Mouse (Mus musculus) midbrain, embryonic 16.5 days (tissue): ENCODE measurements around the gene Rassf2. TPM values are rescaled to one million over a fixed set of nuclear protein-coding genes. Genes with fewer than 3 reads are reported as not detected.

Source experiments
- ATAC-seq: fragments of 200-750 bp; cut with Nextera tagmentation; 2 replicates; pipeline ENCODE4 v1.8.0; 2017; ENCODE audit warnings: moderate TSS enrichment
- H3K27ac ChIP-seq: fragments of 300-500 bp; sonication (generic); 2 replicates; pipeline ENCODE4 v1.5.1; 2014; ENCODE audit warnings: mild to moderate bottlenecking, low read length, mixed read lengths
- H3K27me3 ChIP-seq: fragments of 300-500 bp; sonication (generic); 2 replicates; pipeline ENCODE4 v1.6.1; 2014; ENCODE audit warnings: low read depth, low read length, mixed read lengths; ENCODE audit not compliant: control insufficient read depth, insufficient read depth
- H3K36me3 ChIP-seq: fragments of 300-500 bp; sonication (generic); 2 replicates; pipeline ENCODE4 v1.6.1; 2014; ENCODE audit warnings: mild to moderate bottlenecking, low read length, moderate library complexity, mixed read lengths; ENCODE audit not compliant: control insufficient read depth, insufficient read depth
- H3K4me1 ChIP-seq: fragments of 300-500 bp; sonication (generic); 2 replicates; pipeline ENCODE4 v1.6.1; 2014; ENCODE audit warnings: mild to moderate bottlenecking, low read length, mixed read lengths; ENCODE audit not compliant: control insufficient read depth, insufficient read depth
- H3K4me2 ChIP-seq: fragments of 300-500 bp; sonication (generic); 2 replicates; pipeline ENCODE4 v1.6.1; 2014; ENCODE audit warnings: mild to moderate bottlenecking, low read length, mixed read lengths
- H3K4me3 ChIP-seq: fragments of 300-500 bp; sonication (generic); 2 replicates; pipeline ENCODE4 v1.5.1; 2014; ENCODE audit warnings: low read depth, mild to moderate bottlenecking, low read length, moderate library complexity, mixed read lengths
- H3K9ac ChIP-seq: fragments of 300-500 bp; sonication (generic); 2 replicates; pipeline ENCODE4 v1.6.1; 2014; ENCODE audit warnings: low read depth, low read length, mixed read lengths
- H3K9me3 ChIP-seq: fragments of 300-500 bp; sonication (generic); replicated peaks from 2 replicates; pipeline ENCODE4 v1.6.1; 2014; ENCODE audit warnings: mild to moderate bottlenecking, low read length, mixed read lengths; ENCODE audit not compliant: control insufficient read depth, poor library complexity, severe bottlenecking
- whole genome bisulfite sequencing: fragments of 180-500 bp; shearing (Covaris S2); extraction: QIAGEN DNeasy Blood & Tissue Kit; methylation state at CpG from one replicate; pipeline ENCODE4 v1.1.7; 2014; 5-methylcytosine and 5-hydroxymethylcytosine counted together
- polyA plus RNA-seq: library from polyadenylated mRNA; unstranded; fragments of >200 nt; fragmentation: Nextera tagmentation; extraction: Ambion mirVana; gene quantifications from 2 replicates; pipeline ENCODE4 v1.2.1, GENCODE M21; 2015

The Rassf2 gene
- polyA plus RNA-seq, 1 experiment from 2014 or later: 28.9 TPM

GRCm38 (mm10) chr2:131948916-131949639, 81.0 kb downstream of the Rassf2 start:
- H3K9ac ChIP-seq: no peak overlapping the region
- ATAC-seq: no peak
- H3K4me3 ChIP-seq: no peak overlapping the region
- H3K27me3 ChIP-seq: peaks cover 13% of the 10 kb centered on the region
- no peaks in the 10 kb centered on the region for H3K9me3 ChIP-seq
- H3K4me2 ChIP-seq: no peak overlapping the region
- 76% methylated on average over 11 of the region's 11 CpGs for WGBS
- no peak overlapping the region for H3K27ac ChIP-seq
- H3K4me1 ChIP-seq: peaks cover 4% of the 10 kb centered on the region; the same call in 1 of the 2 replicates
- no peaks in the 10 kb centered on the region for H3K36me3 ChIP-seq

DNA sequence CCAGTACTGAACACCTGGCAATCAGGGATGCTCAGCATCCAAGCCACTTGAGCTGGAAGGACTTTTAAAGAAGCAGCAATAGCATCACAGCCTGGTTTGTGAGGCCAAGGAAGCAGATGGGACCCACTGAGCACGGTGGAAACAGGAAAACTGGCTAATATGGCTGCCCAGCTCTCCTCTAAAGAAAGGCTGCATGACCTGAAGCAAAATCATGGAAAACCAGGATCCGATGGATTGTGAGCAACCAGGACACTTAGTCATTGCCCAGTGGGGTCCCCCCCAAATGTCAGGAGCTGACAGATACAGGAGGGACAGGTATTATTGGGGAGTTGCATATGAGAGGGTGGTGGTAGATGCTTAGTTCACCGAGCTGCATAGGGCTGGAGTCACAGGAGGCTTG, 81.9 kb downstream of the Rassf2 start:
- peaks cover 6% of the 10 kb centered on the region; the same call in 1 of the 2 replicates for H3K27me3 ChIP-seq
- no peak overlapping the region for H3K27ac ChIP-seq
- H3K4me3 ChIP-seq: no peak overlapping the region
- no peaks in the 10 kb centered on the region for H3K9me3 ChIP-seq
- 85% methylated on average over 3 of the region's 3 CpGs for WGBS
- no peaks in the 10 kb centered on the region for H3K36me3 ChIP-seq
- no peak for ATAC-seq
- no peak overlapping the region for H3K9ac ChIP-seq
- peaks cover 3% of the 10 kb centered on the region; the same call in 1 of the 2 replicates for H3K4me1 ChIP-seq
- no peak overlapping the region for H3K4me2 ChIP-seq

- H3K4me1 ChIP-seq: no peaks in the 10 kb centered on the region
- no peak overlapping the region for H3K4me2 ChIP-seq
- no peaks in the 10 kb centered on the region for H3K27me3 ChIP-seq
- H3K36me3 ChIP-seq: no peaks in the 10 kb centered on the region
- H3K9me3 ChIP-seq: no peaks in the 10 kb centered on the region
- ATAC-seq: no peak
- 93% methylated on average over 16 of the region's 16 CpGs for WGBS
- no peak overlapping the region for H3K9ac ChIP-seq
- H3K4me3 ChIP-seq: no peak overlapping the region
- no peak overlapping the region for H3K27ac ChIP-seq
Measured at GRCm38 (mm10) chr2:131946351-131946750, 83.7 kb downstream of the Rassf2 start.

GRCm38 (mm10) chr2:131945765-131946164, 84.3 kb downstream of the Rassf2 start:
- WGBS: 87% methylated on average over 6 of the region's 6 CpGs
- H3K27me3 ChIP-seq: no peaks in the 10 kb centered on the region

GRCm38 (mm10) chr2:131945225-131945624, 84.8 kb downstream of the Rassf2 start:
- H3K27ac ChIP-seq: no peak overlapping the region
- H3K27me3 ChIP-seq: no peaks in the 10 kb centered on the region
- H3K36me3 ChIP-seq: no peaks in the 10 kb centered on the region
- H3K9me3 ChIP-seq: no peaks in the 10 kb centered on the region
- 82% methylated on average over 8 of the region's 8 CpGs for WGBS
- ATAC-seq: no peak
- no peaks in the 10 kb centered on the region for H3K4me1 ChIP-seq
- H3K4me3 ChIP-seq: no peak overlapping the region
- no peak overlapping the region for H3K9ac ChIP-seq
- no peak overlapping the region for H3K4me2 ChIP-seq

More at GRCm38 (mm10) chr2:131945765-131946164, 84.3 kb downstream of the Rassf2 start:
- H3K4me2 ChIP-seq: no peak overlapping the region
- H3K9me3 ChIP-seq: no peaks in the 10 kb centered on the region
- H3K4me3 ChIP-seq: no peak overlapping the region
- H3K4me1 ChIP-seq: no peaks in the 10 kb centered on the region
- no peak for ATAC-seq
- no peak overlapping the region for H3K27ac ChIP-seq
- no peaks in the 10 kb centered on the region for H3K36me3 ChIP-seq
- no peak overlapping the region for H3K9ac ChIP-seq

- Histone ChIP-seq H3K36me3 (no peaks in the 10 kb centered on the region), H3K4me1 (no peaks in the 10 kb centered on the region), H3K9me3 (no peaks in the 10 kb centered on the region), H3K4me2 (no peak overlapping the region), H3K27ac (no peak overlapping the region), H3K4me3 (no peak overlapping the region), H3K27me3 (no peaks in the 10 kb centered on the region), H3K9ac (no peak overlapping the region)
- ATAC-seq: no peak
- WGBS: 33% methylated on average over 1 of the region's 1 CpGs
Measured at GRCm38 (mm10) chr2:131944370-131944769, 85.7 kb downstream of the Rassf2 start.

DNA sequence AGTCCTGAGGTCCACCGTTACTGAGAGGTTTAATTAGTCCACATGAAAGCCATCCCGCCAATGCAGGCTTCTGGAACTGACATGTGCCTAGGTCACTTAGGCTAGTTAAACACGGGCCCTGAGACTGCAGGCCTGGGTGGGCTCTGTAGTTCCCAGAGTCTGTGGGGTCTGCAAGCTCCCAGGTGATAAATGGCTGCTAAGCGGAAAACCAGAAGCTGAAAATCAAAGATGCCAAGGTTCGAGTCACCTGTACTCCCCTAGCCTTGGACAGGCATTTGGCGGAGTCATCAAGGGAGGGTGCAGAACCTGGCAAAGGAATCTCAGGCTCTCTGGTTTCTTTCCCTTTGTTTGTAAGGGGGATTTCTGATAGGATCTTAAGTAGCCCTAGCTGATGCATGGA, 88.6 kb downstream of the Rassf2 start:
- no peak for ATAC-seq
- 85% methylated on average over 6 of the region's 6 CpGs for WGBS
- H3K4me3 ChIP-seq: no peak overlapping the region
- H3K36me3 ChIP-seq: peaks cover 10% of the 10 kb centered on the region
- no peak overlapping the region for H3K4me2 ChIP-seq
- no peak overlapping the region for H3K9ac ChIP-seq
- H3K9me3 ChIP-seq: no peaks in the 10 kb centered on the region
- H3K27me3 ChIP-seq: no peaks in the 10 kb centered on the region
- H3K27ac ChIP-seq: no peak overlapping the region
- no peaks in the 10 kb centered on the region for H3K4me1 ChIP-seq

DNA sequence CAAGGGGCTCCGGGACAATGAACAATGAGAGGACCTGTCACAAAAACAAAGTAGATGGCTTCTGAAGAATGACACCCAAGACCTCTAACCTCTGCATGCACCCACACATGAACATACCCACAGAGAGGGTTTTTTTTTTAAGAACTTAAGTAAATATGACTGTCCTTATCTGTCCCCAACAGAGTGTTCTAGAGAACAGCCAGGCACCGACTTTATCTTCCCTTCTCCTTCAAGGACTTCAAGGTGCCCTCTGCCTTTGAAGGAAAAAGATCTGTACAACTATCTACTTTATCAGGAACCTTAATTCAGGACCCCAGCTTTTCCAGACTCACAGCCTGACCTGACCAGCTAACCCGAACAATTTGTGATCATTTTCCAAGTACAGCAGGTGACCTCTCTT, 89.6 kb downstream of the Rassf2 start:
- no peak for ATAC-seq
- 88% methylated on average over 3 of the region's 3 CpGs for whole genome bisulfite sequencing
- peaks cover 13% of the 10 kb centered on the region for H3K36me3 ChIP-seq
- H3K4me3 ChIP-seq: no peak overlapping the region
- no peaks in the 10 kb centered on the region for H3K4me1 ChIP-seq
- H3K9ac ChIP-seq: no peak overlapping the region
- no peak overlapping the region for H3K27ac ChIP-seq
- H3K4me2 ChIP-seq: no peak overlapping the region
- H3K27me3 ChIP-seq: no peaks in the 10 kb centered on the region
- H3K9me3 ChIP-seq: no peaks in the 10 kb centered on the region
